ENCODE assay signal across 23 mouse cellular contexts in the genomic region with DNA sequence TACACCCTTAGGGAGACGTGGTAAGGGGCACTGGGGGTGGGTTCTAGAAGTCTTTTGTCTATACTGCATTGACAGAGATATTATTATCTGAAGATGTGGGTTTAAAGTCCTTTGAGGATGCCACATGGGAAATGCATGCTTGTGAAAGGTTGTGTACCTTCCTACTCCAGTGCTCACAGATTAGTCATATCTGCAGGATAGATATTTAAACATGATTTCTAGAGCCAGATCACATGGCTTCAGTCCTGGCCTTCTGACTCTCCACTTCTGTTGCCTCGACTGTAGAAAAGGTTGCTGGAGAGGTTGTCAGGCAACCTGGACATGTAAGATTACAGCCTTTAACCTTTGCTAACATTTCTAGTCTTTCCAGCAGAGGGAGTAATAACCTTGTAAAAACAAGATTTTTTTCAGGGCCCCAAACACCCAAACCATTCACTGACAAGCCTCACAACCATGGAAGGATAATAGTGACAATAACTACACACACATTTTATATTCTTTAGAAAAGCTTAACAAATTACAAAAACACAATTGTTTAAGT.
DNase-seq lines count a peak whose midpoint lies in the region; ATAC-seq and TF ChIP-seq lines count a peak whose summit lies in the region.
"Had no signal": no experiment of that assay in that cellular context is flagged by ENCODE, and none has a peak within 500 bp of the region (broad histone marks: within the 10 kb centered on the region; RNA-seq: fewer than 3 reads in every experiment).

No protein-coding gene starts in this region.

- peaks cover 3% of the 10 kb centered on the region; the same call in 1 of the 2 replicates for H3K4me1 ChIP-seq in lung, embryonic 14.5 days (ENCODE audit: insufficient read depth)
- H3K4me1 ChIP-seq in intestine, embryonic 14.5 days (replicated peaks; ENCODE audit: control insufficient read depth, insufficient read depth, low read length), result 0 out of 2 replicates have a peak, but pooled peaks cover 3% of the 10 kb centered on the region
- no peaks in the 10 kb centered on the region; the same call in 1 of the 2 replicates for H3K4me1 ChIP-seq in stomach, embryonic 16.5 days (ENCODE audit: control insufficient read depth, insufficient read depth, low read length)
- H3K4me1 ChIP-seq in midbrain, embryonic 13.5 days (replicated peaks), result peaks cover 7% of the 10 kb centered on the region
- H3K4me1 ChIP-seq: liver, embryonic 15.5 days; midbrain, embryonic 12.5 days had no signal

- no peak for ATAC-seq in lung, embryonic 14.5 days (ENCODE audit: insufficient read depth)
- peak; percentile 8; the same call in 1 of the 2 replicates for ATAC-seq in intestine, embryonic 14.5 days (replicated peaks; ENCODE audit: low FRiP score, low TSS enrichment, low read depth)
- peak; percentile 65; the same call in 1 of the 2 replicates for ATAC-seq in stomach, embryonic 16.5 days (ENCODE audit: insufficient read depth, low FRiP score)
- ATAC-seq in granulocyte monocyte progenitor cell, adult 5-6 weeks (replicated peaks; ENCODE audit: poor library complexity, severe bottlenecking), result no peak
- no peak for ATAC-seq in midbrain, embryonic 13.5 days
- ATAC-seq: inflammation-experienced regulatory T-cells, adult 6 months; lung, postnatal 0 days had no signal

- 30% methylated on average over 2 of the region's 2 CpGs for WGBS in lung, embryonic 14.5 days
- 45% methylated on average over 2 of the region's 2 CpGs for WGBS in intestine, embryonic 14.5 days
- WGBS in stomach, embryonic 16.5 days, result 37% methylated on average over 2 of the region's 2 CpGs
- WGBS in midbrain, embryonic 13.5 days, result 58% methylated on average over 2 of the region's 2 CpGs

- TF ChIP-seq CTCF in gastrocnemius, adult 2 months (IDR thresholded peaks at IDR 0.05), result peak; percentile 8; the same call in 1 of the 2 replicates
- peak; percentile 2; the same call in 1 of the 2 replicates for TF ChIP-seq CTCF in lung, embryonic 14.5 days (IDR thresholded peaks at IDR 0.05; ENCODE audit: low read depth)

- H3K4me2 ChIP-seq in lung, embryonic 14.5 days, result no peak overlapping the region
- H3K4me2 ChIP-seq in intestine, embryonic 14.5 days (ENCODE audit: low read length), result no peak overlapping the region
- H3K4me2 ChIP-seq in stomach, embryonic 16.5 days (ENCODE audit: low read depth, low read length), result no peak overlapping the region
- H3K4me2 ChIP-seq in midbrain, embryonic 13.5 days (replicated peaks), result no peak overlapping the region
- H3K4me2 ChIP-seq: forebrain, embryonic 12.5 days; limb, embryonic 13.5 days; liver, embryonic 15.5 days; midbrain, embryonic 12.5 days had no signal

- H3K9me3 ChIP-seq in lung, embryonic 14.5 days (ENCODE audit: low read depth, low read length), result no peaks in the 10 kb centered on the region
- H3K9me3 ChIP-seq in intestine, embryonic 14.5 days (ENCODE audit: control insufficient read depth, low read length), result no peaks in the 10 kb centered on the region
- H3K9me3 ChIP-seq in stomach, embryonic 16.5 days (replicated peaks; ENCODE audit: control insufficient read depth, low read length), result no peaks in the 10 kb centered on the region
- no peaks in the 10 kb centered on the region for H3K9me3 ChIP-seq in midbrain, embryonic 13.5 days
- H3K9me3 ChIP-seq: forebrain, embryonic 12.5 days; limb, embryonic 13.5 days; liver, embryonic 15.5 days; midbrain, embryonic 12.5 days had no signal

- H3K36me3 ChIP-seq in lung, embryonic 14.5 days (ENCODE audit: insufficient read depth), result no peaks in the 10 kb centered on the region
- no peaks in the 10 kb centered on the region for H3K36me3 ChIP-seq in intestine, embryonic 14.5 days (ENCODE audit: control insufficient read depth, insufficient read depth, low read length)
- H3K36me3 ChIP-seq in stomach, embryonic 16.5 days (ENCODE audit: control insufficient read depth, insufficient read depth, low read length), result no peaks in the 10 kb centered on the region
- H3K36me3 ChIP-seq in midbrain, embryonic 13.5 days, result no peaks in the 10 kb centered on the region
- H3K36me3 ChIP-seq: forebrain, embryonic 12.5 days; limb, embryonic 13.5 days; liver, embryonic 15.5 days; midbrain, embryonic 12.5 days had no signal

- no peaks in the 10 kb centered on the region for H3K27me3 ChIP-seq in lung, embryonic 14.5 days (ENCODE audit: insufficient read depth, low read length)
- no peaks in the 10 kb centered on the region for H3K27me3 ChIP-seq in intestine, embryonic 14.5 days (replicated peaks; ENCODE audit: control insufficient read depth, insufficient read depth, low read length)
- H3K27me3 ChIP-seq in stomach, embryonic 16.5 days (ENCODE audit: control insufficient read depth, insufficient read depth, low read length), result no peaks in the 10 kb centered on the region
- no peaks in the 10 kb centered on the region for H3K27me3 ChIP-seq in midbrain, embryonic 13.5 days
- H3K27me3 ChIP-seq: CH12.LX; forebrain, embryonic 12.5 days; limb, embryonic 13.5 days; liver, embryonic 15.5 days; midbrain, embryonic 12.5 days had no signal

- intact Hi-C loops in gastrocnemius, adult 2 months (cut with DNase I), result no loop called here

- no peak overlapping the region for H3K27ac ChIP-seq in gastrocnemius, adult 2 months
- no peak overlapping the region for H3K27ac ChIP-seq in lung, embryonic 14.5 days (ENCODE audit: low read depth)
- no peak overlapping the region for H3K27ac ChIP-seq in intestine, embryonic 14.5 days (ENCODE audit: low read depth)
- H3K27ac ChIP-seq in stomach, embryonic 16.5 days (ENCODE audit: low read length), result no peak overlapping the region; the same call in 1 of the 2 replicates
- H3K27ac ChIP-seq in midbrain, embryonic 13.5 days, result no peak overlapping the region
- H3K27ac ChIP-seq: forebrain, embryonic 12.5 days; heart, adult 2 months; limb, embryonic 13.5 days; liver, embryonic 15.5 days; midbrain, embryonic 12.5 days had no signal

- DNase-seq in gastrocnemius, adult 2 months, result no peak
- DNase-seq in gastrocnemius, adult 18-20 months (ENCODE audit: low spot score), result no peak
- peak; percentile 10 for DNase-seq in lung, embryonic 14.5 days
- no peak for DNase-seq in lung, postnatal 10 days
- DNase-seq in intestine, embryonic 14.5 days (ENCODE audit: low spot score), result no peak
- DNase-seq: adrenal gland, postnatal 36 days; cerebellum, adult 11-12 months; cerebellum, postnatal 25 days; gastrocnemius, postnatal 14 days; heart, adult 2 months; kidney, postnatal 14 days; right cerebral cortex, postnatal 14 days had no signal

- no peak overlapping the region for H3K4me3 ChIP-seq in gastrocnemius, adult 2 months
- H3K4me3 ChIP-seq in lung, embryonic 14.5 days (ENCODE audit: low read depth, low read length), result no peak overlapping the region
- H3K4me3 ChIP-seq in intestine, embryonic 14.5 days (ENCODE audit: low read depth, low read length), result no peak overlapping the region
- no peak overlapping the region for H3K4me3 ChIP-seq in stomach, embryonic 16.5 days (replicated peaks; ENCODE audit: low read length)
- no peak overlapping the region for H3K4me3 ChIP-seq in midbrain, embryonic 13.5 days (replicated peaks)
- H3K4me3 ChIP-seq: forebrain, embryonic 12.5 days; heart, adult 2 months; limb, embryonic 13.5 days; liver, embryonic 15.5 days; midbrain, embryonic 12.5 days; myocyte had no signal

- H3K9ac ChIP-seq in lung, embryonic 14.5 days, result no peak overlapping the region
- H3K9ac ChIP-seq in intestine, embryonic 14.5 days (ENCODE audit: low read length), result no peak overlapping the region
- H3K9ac ChIP-seq in stomach, embryonic 16.5 days (ENCODE audit: low read length), result no peak overlapping the region
- H3K9ac ChIP-seq in midbrain, embryonic 13.5 days (replicated peaks), result no peak overlapping the region
- H3K9ac ChIP-seq: forebrain, embryonic 12.5 days; limb, embryonic 13.5 days; liver, embryonic 15.5 days; midbrain, embryonic 12.5 days had no signal

Comparison
In these comparisons a context has a peak if more than half of its experiments do, and no peak if none do; other contexts are left out.
1. ATAC-seq: peak in intestine, embryonic 14.5 days (single experiment) and stomach, embryonic 16.5 days (single experiment); none in lung, embryonic 14.5 days (single experiment), granulocyte monocyte progenitor cell, adult 5-6 weeks (single experiment) and midbrain, embryonic 13.5 days (single experiment).